24 mouse cellular contexts compared by ENCODE assay signal in the genomic region with DNA sequence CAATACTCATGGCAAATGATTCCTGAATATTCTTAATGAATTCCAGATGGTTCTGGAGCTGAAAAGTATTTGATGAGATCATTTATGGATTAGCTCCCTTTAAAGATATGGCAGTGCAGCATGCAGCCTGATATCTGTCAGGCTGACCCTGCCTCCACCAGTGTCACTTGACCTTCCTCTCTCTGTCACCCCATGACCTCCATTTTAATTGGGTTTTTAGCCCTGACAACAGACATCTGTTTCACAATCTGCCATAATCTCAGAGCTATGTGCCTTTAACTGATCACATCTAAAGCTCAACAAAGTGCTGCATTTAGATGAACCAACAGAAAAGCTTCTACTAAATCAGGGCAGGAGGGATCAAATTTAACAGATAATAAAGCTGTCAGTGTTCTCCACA.
DNase-seq lines count a peak whose midpoint lies in the region; ATAC-seq and TF ChIP-seq lines count a peak whose summit lies in the region.
"Had no signal": no experiment of that assay in that cellular context is flagged by ENCODE, and none has a peak within 500 bp of the region (broad histone marks: within the 10 kb centered on the region; RNA-seq: fewer than 3 reads in every experiment).

No protein-coding gene starts in this region.

- ATAC-seq in hindbrain, embryonic 11.5 days (ENCODE audit: low FRiP score): peak; percentile 76
- no peak for ATAC-seq in hindbrain, postnatal 0 days
- ATAC-seq: forebrain, embryonic 16.5 days; lung, postnatal 0 days had no signal

- no peak overlapping the region for H3K9ac ChIP-seq in hindbrain, embryonic 11.5 days (ENCODE audit: low read depth, low read length)
- H3K9ac ChIP-seq in hindbrain, postnatal 0 days (replicated peaks; ENCODE audit: low read length): no peak overlapping the region
- H3K9ac ChIP-seq: heart, embryonic 12.5 days; hindbrain, embryonic 15.5 days; limb, embryonic 15.5 days; liver, embryonic 13.5 days had no signal

- no peaks in the 10 kb centered on the region for H3K9me3 ChIP-seq in hindbrain, embryonic 11.5 days (ENCODE audit: control insufficient read depth, low read length)
- no peaks in the 10 kb centered on the region for H3K9me3 ChIP-seq in hindbrain, postnatal 0 days (ENCODE audit: low read length)
- no peaks in the 10 kb centered on the region for H3K9me3 ChIP-seq in limb, embryonic 10.5 days (replicated peaks)
- H3K9me3 ChIP-seq: heart, embryonic 12.5 days; hindbrain, embryonic 15.5 days; limb, embryonic 15.5 days; liver, embryonic 13.5 days; megakaryocyte, embryonic 14.5 days had no signal

- no peaks in the 10 kb centered on the region for H3K36me3 ChIP-seq in hindbrain, embryonic 11.5 days (ENCODE audit: control insufficient read depth, insufficient read depth, low read length)
- H3K36me3 ChIP-seq in hindbrain, postnatal 0 days (ENCODE audit: insufficient read depth, low read length): no peaks in the 10 kb centered on the region
- no peaks in the 10 kb centered on the region for H3K36me3 ChIP-seq in limb, embryonic 10.5 days
- H3K36me3 ChIP-seq: G1E; heart, embryonic 12.5 days; hindbrain, embryonic 15.5 days; limb, embryonic 15.5 days; liver, embryonic 13.5 days had no signal

- no peak overlapping the region for H3K27ac ChIP-seq in hindbrain, embryonic 11.5 days (ENCODE audit: low read depth, low read length)
- H3K27ac ChIP-seq in hindbrain, postnatal 0 days: no peak overlapping the region
- no peak overlapping the region for H3K27ac ChIP-seq in limb, embryonic 10.5 days
- H3K27ac ChIP-seq: heart, adult 2 months; hindbrain, embryonic 15.5 days; limb, embryonic 15.5 days; liver, embryonic 13.5 days had no signal

- no peak for TF ChIP-seq CTCF in hindbrain, postnatal 0 days (IDR thresholded peaks at IDR 0.05; ENCODE audit: low read depth)

- no peak overlapping the region for H3K4me2 ChIP-seq in hindbrain, embryonic 11.5 days (replicated peaks; ENCODE audit: low read depth, low read length)
- H3K4me2 ChIP-seq in hindbrain, postnatal 0 days (ENCODE audit: low read depth, low read length): no peak overlapping the region
- H3K4me2 ChIP-seq: heart, embryonic 12.5 days; hindbrain, embryonic 15.5 days; limb, embryonic 15.5 days; liver, embryonic 13.5 days had no signal

- H3K4me1 ChIP-seq in hindbrain, embryonic 11.5 days (replicated peaks; ENCODE audit: control insufficient read depth, insufficient read depth, low read length): no peaks in the 10 kb centered on the region
- no peaks in the 10 kb centered on the region for H3K4me1 ChIP-seq in hindbrain, postnatal 0 days (ENCODE audit: insufficient read depth, low read length)
- no peaks in the 10 kb centered on the region for H3K4me1 ChIP-seq in limb, embryonic 10.5 days
- H3K4me1 ChIP-seq: heart, embryonic 12.5 days; hindbrain, embryonic 15.5 days; limb, embryonic 15.5 days; liver, embryonic 13.5 days; megakaryocyte, embryonic 14.5 days had no signal

- no peaks in the 10 kb centered on the region for H3K27me3 ChIP-seq in hindbrain, embryonic 11.5 days (ENCODE audit: control insufficient read depth, insufficient read depth, low read length)
- no peaks in the 10 kb centered on the region for H3K27me3 ChIP-seq in hindbrain, postnatal 0 days (ENCODE audit: insufficient read depth, low read length)
- no peaks in the 10 kb centered on the region for H3K27me3 ChIP-seq in limb, embryonic 10.5 days (ENCODE audit: low read depth, poor library complexity, severe bottlenecking)
- H3K27me3 ChIP-seq: heart, embryonic 12.5 days; hindbrain, embryonic 15.5 days; limb, embryonic 15.5 days; liver, embryonic 13.5 days; megakaryocyte, embryonic 14.5 days had no signal

- DNase-seq in hindbrain, embryonic 11.5 days (ENCODE audit: low spot score): peak; percentile 14
- no peak for DNase-seq in hindbrain, postnatal 0 days (ENCODE audit: low spot score)
- DNase-seq in kidney, postnatal 10 days: peak; percentile 19
- DNase-seq in kidney, adult 11 months: no peak
- peak; percentile 60 for DNase-seq in embryo, embryonic 10.5 days (ENCODE audit: low spot score)
- DNase-seq in forelimb bud, embryonic 11.5 days (ENCODE audit: low read depth, low spot score): peak; percentile 0
- no peak for DNase-seq in limb, embryonic 10.5 days (ENCODE audit: low spot score)
- DNase-seq: adrenal gland, adult 8-10 months; cerebellum, adult 2 months; cerebellum, postnatal 14 days; heart, adult 2 months; left cerebral cortex, postnatal 4 days; liver, embryonic 13.5 days; lung, adult 18-20 months; lung, postnatal 4 days; midbrain, embryonic 14.5 days; thymus, postnatal 4 days had no signal

- no peak overlapping the region for H3K4me3 ChIP-seq in hindbrain, embryonic 11.5 days (ENCODE audit: low read depth, low read length)
- no peak overlapping the region for H3K4me3 ChIP-seq in hindbrain, postnatal 0 days (ENCODE audit: low read length)
- H3K4me3 ChIP-seq in limb, embryonic 10.5 days: no peak overlapping the region
- H3K4me3 ChIP-seq: heart, adult 2 months; heart, embryonic 12.5 days; hindbrain, embryonic 15.5 days; limb, embryonic 15.5 days; liver, embryonic 13.5 days; megakaryocyte, embryonic 14.5 days had no signal

Comparison
In these comparisons a context has a peak if more than half of its experiments do, and no peak if none do; other contexts are left out.
1. DNase-seq: peak in hindbrain, embryonic 11.5 days (single experiment), kidney, postnatal 10 days (single experiment), embryo, embryonic 10.5 days (single experiment) and forelimb bud, embryonic 11.5 days (single experiment); none in hindbrain, postnatal 0 days (single experiment), kidney, adult 11 months (single experiment) and limb, embryonic 10.5 days (single experiment).